Mouse (Mus musculus) thymus, adult 2 months (tissue): ENCODE data around the gene Rspry1.

ENCODE experiments used
- CTCF ChIP-seq: fragments of 200-500 bp; IDR thresholded peaks from 2 replicates; pipeline ENCODE4 v1.5.1; 2012; ENCODE audit warnings: mild to moderate bottlenecking, control low read depth, low read length, moderate library complexity, borderline replicate concordance; ENCODE audit not compliant: control insufficient read depth, poor library complexity, insufficient read depth; ENCODE audit errors: extremely low read depth
- POLR2A ChIP-seq: fragments of 200-500 bp; IDR thresholded peaks from 2 replicates; pipeline ENCODE4 v1.6.1; 2012; ENCODE audit warnings: mild to moderate bottlenecking, low read length, control low read depth, moderate library complexity; ENCODE audit not compliant: control insufficient read depth, poor library complexity, insufficient read depth; ENCODE audit errors: extremely low read depth

DNA sequence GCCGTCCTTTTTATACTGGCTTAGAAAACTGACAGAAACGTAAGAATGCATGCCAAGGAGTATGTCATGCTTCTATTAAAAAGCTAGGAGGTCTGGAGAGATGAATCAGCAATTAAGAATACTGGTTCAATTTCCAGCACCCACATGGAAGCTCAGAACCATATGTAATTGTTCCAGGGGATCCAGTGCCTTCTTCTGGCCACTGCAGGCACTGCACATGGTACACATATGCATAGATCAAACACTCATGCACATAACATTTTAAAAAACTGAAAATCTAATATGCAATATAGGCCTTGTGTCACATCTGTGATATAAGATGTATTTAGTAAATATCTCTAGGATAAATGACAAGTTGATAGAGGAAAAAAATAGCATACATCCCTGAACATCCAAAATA, 56.3 kb downstream of the Rspry1 start:
- TF ChIP-seq CTCF (no peak), POLR2A (no peak)
